Mouse (Mus musculus): ENCODE results near the gene Vps13d.

DNA sequence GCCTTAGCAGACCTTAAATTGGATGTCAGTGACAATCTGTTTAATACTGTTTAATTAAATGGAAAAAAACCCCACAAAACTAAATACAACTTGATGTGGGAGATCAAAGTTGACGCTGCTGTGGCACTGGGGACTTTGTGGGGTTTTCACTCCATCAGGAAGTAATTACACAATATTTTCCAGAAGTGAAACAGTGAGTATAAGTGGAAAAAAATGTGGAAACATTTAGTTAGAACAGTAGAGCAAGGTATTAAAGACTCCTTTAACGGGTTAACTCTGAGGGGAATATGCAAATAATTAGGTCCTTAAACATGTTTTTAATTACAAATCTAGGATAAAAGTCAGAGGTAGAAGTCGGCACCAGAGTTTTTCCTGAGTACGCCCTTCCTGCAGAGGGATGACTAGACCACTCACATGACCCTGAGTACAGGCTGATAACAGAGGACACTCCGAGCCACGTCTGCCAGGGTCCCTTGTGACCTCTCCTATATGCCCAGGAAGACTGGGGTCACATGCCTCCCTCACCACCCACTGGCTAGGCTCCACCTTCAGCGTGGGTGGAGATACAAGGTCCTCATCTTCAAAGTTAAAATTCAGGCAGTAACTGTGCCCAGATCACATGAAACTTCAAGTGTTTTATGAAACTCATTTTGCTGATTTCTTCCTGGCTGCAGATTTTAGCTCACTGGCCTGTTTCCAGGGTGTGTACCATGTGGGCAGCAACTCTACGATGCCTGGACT lies 213.8 kb downstream of the Vps13d start:
- TF ChIP-seq POLR2A (IDR thresholded peaks at IDR 0.05; ENCODE audit: control insufficient read depth, low read depth, low read length) (no peak), CTCF (IDR thresholded peaks at IDR 0.05; ENCODE audit: control insufficient read depth, insufficient read depth, insufficient replicate concordance, low read depth, low read length) (no peak)

All from testis, adult 2 months (tissue).